Mouse (Mus musculus) kidney, adult 2 months (tissue): Measurements from ENCODE around the gene Ms4a8a.

ENCODE experiments used
- CTCF ChIP-seq: fragments of 200-500 bp; conservative IDR thresholded peaks from 2 replicates; pipeline ENCODE4 v1.5.1; 2011; ENCODE audit warnings: low read depth, mild to moderate bottlenecking, control low read depth, low read length, moderate library complexity, mixed read lengths; ENCODE audit not compliant: insufficient read depth, insufficient read length
- POLR2A ChIP-seq: fragments of 200-500 bp; IDR thresholded peaks from one replicate; pipeline ENCODE4 v1.6.1; 2011; ENCODE audit warnings: low read depth, low read length, control low read depth

- TF ChIP-seq CTCF (no peak), POLR2A (no peak)
These were observed 31.5 kb downstream of the Ms4a8a start for GRCm38 (mm10) chr19:11049426-11049825.
